Mouse (Mus musculus) right cerebral cortex, postnatal 36 days (tissue): Measurements from ENCODE around the gene Slc35e4.
"Not testable (repeated sequence)": the region's sequence is repeated elsewhere in the genome, so short reads cannot be mapped to it uniquely, and the experiment has no call there.

Source experiments
- DNase-seq, 2 experiments: peaks; one replicate each; pipeline ENCODE4 v3.0.0; 2022; ENCODE audit warnings: low spot score in 2 of 2, mixed read lengths in 1 of 2

Gene Slc35e4

DNA sequence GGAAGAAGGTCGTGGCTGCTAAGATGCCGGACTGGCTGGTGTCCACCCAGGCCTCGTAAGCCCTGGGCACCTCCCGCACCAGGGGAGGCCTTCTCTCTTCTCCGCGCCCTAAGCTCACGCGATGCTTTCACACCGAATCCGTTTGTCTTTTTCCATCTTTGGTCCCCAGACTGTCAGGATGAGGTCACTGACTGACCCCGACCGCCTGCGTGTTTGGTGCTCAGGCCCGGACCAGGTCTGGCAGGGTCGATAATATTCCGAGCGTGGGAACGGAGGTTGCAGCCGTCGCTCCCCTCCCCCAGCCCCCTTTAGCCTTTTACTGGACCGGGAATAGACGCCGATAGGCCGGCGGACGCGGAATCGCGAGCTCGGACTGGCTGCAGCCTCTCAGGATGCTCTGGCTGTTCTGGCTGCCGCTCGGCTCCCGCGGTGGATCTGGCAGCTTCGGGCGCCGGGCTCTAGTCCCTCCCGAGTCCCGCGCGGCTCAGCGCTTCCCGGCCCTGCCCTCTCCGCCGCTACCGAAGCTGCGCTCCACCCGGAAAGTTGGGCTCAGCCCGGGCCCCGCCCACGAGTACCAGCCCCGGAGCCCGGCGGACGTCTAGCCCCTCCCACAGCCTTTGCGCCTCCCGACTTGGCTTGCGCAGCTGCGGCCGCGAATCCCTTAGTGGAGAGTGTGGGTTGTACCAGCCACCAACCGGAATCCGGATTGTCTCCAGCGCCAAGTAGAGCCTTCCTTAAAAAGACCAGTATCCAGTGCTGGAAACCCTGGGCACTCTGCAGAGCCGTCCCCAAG lies 952 bp downstream of the Slc35e4 start:
- peak; percentile 92 to 95 for DNase-seq

DNA sequence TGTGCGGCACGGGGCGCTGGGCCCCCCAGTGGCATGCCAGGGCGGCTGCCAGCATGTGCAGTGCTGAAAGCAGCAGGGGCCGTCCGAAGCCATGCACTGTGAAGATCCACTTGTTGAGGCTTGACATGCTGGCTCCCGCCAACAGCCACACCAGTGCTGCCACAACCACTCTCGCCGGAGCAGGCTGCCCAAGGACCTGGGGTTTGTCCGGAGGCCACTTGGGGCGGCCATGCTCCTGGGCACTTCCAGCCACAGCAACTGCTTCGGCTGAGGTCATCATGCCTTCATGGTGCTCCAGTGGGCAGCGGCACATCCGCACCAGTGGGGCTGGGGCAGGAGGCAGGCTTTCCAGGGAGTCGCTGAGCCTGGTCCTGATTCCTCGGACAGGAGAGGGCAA lies 1.6 kb downstream of the Slc35e4 start:
- DNase-seq: peak in 1 of 2 experiments; percentile 22

DNA sequence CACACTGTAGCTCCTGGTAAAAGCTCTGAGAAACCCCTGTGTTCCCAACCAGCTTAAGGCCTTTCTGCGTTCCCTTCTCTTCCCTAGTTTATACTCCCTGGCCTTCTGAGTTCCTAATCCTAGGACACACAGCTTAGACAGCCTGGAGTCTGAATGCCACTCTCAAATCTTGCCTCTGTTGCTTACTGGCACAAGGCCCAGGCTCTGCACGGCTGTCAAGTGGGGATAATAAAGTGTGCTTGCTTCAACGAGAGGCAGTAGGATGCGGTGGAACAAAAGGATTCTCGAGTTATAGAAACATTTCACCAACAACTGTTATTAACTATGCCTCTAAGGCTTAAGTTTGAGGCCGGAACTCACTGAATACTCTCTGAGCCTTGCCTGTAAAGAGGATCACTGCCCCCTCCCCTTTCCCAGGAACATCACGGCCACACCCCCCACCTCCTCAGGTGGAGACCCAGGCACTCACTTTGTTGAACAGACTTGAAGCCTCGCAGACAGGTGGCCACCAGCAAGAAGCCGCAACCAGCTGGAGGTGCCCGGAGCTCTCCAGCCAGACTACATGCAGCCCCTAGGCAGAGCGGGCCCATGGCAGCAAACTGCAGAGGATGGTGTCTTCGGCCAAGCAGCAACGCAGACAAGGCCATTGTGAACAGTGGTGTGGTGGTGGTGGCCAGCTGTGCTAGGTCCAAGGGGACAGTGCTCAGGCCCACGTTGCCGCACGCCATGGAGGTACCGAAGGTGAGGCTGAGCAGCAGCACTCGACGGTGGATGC lies 2.2 kb downstream of the Slc35e4 start:
- DNase-seq: peak in 1 of 2 experiments; percentile 39

DNA sequence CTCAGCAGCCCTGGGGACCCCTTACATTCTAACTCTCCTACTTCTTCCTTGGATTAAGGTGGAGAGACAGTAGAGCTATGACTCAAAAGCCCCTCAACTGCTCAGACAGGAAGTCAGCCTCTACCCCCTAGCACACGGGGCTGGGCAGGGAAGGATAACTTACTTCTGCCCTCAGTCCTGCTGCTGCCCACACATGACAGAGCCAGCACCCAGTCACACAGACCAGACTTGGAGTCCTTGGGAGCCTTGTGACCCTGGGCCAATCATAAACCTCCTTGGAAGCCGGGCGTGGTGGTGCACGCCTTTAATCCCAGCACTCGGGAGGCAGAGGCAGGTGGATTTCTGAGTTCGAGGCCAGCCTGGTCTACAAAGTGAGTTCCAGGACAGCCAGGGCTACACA lies 3.0 kb downstream of the Slc35e4 start:
- not testable (repeated sequence) for DNase-seq

DNA sequence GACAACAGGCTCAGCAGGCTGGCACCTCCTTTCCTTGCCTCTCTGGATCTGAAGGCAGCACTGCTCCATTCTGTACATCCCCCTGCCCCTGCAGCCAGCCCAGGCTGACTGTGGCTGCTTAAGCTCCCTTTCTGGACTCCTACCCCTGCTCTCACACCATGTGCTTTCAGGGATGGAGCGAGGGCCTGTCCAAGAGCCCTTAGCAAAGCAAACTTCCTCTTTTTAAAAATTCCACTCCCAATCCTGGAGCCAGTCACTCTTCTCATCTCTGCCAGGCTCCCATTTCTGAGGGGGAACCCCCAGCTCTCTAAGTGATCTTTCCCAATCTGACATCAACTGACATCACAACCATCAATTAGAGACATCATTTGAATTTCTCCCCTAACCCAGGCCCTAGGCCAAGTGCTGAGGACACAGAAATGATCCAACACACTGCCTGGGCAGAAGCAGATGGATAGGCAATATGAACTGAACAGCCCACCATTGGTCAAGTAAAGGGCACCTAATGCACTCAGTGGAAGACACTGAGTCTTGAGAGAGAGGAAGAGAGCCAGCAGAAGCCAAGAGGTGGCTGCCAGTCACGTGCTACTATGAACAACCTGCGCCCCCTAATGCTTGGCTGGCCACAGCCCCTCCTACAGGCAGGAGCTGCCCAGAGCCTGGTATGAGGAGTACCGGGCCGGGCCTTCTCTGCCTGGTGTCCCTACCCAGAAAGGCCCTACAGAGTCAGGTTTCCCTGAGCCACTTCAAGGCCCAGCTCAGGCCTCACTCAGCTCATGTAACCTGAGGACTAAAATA lies 3.8 kb downstream of the Slc35e4 start:
- DNase-seq: no peak

DNA sequence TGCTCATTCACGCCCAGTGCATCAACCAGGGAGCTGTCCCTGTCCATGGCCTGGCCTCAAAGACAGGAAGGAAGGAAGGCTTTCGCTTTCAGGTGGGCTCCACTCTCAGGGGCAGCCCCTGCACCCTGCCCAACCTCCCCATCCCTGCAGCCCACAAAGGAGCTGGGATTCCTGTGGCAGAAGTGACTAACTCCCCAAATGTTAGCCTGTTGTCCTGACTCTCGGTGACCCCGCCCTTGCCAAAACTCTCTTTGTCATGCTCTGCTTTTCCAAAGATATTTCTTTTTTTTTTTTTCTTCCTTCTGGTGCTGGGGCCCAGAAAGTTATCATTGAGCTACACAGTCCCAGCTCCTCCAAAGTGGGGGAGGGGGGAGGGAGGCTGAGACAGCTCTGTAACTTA lies 5.2 kb downstream of the Slc35e4 start:
- no peak for DNase-seq

DNA sequence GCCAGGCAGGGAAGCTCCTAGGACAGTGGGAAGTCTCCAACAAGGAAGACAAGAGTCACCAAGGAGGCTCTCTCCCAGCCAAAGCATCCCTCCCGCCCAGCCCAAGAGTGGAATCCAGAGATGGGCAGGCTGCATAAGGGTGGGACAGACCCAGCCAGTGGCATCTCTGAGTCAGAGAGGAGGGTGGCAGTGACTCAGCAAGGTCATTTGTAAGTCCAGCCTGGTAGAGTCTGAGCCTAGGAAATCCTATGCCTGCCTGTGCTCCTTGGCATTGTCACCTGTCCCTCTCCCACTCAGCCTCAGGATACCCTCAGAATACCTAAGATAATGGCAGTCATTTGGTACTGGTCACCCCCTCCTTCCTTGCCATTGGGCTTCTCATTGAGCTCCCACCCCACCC lies 9.0 kb downstream of the Slc35e4 start:
- DNase-seq: no peak

DNA sequence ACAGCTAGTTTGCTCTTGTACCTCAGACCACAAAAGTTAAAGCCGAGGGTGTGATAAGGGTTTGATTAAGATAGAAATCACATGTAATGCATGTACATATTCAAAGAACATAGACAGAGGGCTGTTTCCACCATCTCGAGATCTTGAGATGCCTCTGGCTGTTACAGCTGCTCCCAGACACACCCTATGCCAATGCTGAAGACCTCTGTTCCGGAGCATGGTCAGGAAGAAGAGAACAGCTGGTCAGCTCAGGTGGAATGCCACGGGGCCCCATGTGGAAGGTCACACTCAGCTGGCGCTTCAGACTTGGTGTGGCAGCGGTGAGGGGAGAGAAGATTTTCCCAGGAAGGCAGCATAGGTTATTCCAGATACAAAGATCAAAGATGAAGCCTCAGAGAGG lies 9.8 kb downstream of the Slc35e4 start:
- DNase-seq: no peak

DNA sequence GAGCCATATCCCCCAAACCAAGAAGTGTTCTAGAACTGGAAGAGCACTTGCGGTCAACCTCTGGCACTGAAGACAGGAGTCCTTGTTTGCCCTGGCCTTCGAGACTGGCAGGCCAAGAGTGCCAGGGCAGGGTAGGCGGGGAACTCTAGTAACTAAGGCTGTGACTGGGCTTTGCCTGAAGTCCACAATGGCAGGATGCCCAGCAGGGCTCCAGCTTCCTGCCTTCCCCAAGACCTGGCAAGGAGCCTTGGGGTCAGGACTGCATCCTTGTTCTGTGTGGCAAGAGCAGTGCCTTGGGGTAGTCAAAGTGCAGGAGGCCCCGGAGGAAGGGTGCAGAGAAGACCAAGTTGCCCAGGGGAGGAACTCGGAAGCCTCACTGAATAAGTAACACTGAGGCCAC lies 11.4 kb downstream of the Slc35e4 start:
- DNase-seq: peak; percentile 48 to 59

DNA sequence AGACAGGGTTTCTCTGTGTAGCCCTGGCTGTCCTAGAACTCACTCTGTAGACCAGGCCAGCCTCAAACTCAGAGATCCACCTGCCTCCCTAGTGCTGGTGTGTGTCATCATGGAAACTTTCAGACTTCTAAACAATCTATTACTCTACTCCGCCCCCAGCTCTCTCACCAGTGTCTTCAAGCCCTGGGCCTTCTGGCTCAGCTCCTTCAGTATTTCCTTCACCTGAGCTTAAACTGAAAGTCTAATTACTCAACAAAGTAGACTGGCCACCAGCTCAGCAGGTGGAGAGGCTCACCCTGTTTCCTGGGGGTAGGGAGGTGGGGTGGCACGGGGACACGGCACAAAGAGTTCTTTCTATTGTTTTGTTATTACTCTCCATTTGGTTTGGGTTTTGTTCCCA lies 11.9 kb downstream of the Slc35e4 start:
- DNase-seq: no peak

DNA sequence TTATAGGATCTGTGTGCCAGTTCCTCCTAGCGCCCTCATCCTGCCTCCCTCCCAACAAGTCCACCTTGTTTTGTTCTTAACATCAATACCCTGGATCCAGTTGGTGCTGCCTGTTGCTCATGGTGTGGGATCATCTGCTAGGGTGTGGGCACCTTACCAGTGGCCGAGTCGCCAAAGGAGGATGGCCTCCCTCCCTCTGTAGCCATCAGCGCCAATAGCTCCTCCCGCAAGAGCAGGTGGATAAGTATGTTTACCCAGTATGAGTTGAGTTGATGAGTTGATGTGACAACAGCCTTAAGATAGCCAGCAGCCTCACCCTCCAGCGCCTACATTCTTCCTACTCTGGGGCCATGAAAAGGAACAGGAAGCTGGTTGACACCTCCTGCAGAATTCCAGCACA lies 14.2 kb downstream of the Slc35e4 start:
- no peak for DNase-seq

DNA sequence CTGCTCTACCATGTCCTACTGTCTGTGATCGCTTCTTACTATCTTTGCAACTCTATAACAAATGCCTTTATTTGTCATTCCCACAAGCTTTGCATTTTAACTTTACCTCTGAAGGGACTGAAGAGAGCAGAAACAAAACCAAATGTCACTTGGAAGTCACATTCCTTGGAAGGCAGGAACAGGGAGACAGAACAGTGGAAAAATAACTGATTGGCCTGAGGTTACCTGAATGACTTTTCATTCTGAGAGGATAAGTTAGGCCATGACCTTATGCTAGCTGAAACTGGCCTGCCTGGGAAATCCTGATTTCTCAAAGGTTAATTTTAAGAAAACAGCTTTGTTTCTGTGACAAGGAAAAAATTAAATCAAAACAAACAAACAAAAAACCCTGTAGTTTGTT lies 18.5 kb downstream of the Slc35e4 start:
- no peak for DNase-seq

DNA sequence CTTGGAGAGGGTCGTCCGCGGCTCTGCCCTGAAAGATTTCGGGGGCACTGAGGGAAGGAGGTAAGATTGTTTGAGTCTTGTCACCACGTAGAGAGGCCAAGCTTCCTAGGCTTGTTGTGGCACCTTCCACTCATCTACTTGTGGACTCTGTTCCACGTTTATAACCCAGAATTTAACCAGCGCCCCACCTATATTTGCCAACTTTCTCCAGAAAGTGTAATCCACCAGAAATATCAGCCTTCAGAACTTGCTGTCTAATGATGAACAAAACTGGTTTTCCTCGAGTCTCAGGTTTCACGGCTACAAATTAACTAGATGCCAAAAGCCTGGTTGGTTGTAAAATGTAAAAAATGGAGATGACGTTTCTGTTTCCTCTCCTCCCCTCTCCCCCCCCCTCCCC lies 19.0 kb downstream of the Slc35e4 start:
- DNase-seq: no peak

DNA sequence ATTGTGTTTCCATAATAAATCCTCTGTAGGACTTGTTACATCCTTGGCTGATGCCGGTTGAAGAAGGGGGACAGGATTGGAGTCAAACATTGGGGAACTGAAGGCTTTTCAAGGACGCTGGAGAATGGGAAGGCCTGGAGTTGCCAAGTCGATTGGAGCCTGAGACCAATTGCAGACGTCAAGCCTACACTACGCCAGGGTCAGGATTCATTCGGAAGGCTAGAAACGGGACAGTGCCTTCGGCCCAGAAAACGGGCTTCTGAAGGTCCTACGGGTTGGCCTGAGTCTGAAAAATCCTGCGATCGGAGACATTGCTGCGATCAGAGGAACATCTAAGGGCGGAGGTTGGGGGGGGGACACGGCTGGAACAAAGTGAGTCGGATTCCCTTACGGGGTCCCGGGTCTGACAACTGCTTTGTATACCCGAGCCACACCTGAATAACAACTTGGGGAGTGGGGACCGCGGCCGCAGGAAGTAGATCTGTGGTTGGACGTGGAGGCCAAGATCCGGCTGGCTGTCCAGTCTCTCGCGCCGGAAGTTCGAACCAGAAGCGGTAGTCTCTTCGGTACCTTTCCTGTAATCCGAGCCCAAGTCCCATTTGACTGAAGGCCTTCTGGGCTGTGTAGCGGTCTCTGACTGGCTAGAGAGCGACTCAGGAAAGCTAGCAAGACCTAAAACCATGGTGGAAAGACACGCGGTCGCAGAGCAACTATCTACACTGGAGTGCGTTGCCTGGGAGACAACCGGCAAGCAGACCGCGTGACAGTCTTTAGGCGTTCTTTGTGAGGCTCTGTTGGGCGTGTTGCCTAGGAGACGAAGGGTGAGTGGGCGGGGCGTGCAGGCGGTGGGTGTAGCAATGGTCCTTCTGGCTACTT lies 19.8 kb downstream of the Slc35e4 start, which contains the start of the genes 4921536K21Rik and Dusp18:
TSS of gene 4921536K21Rik (minus strand) at position 693 of the 876 bp plus-strand sequence.
TSS of gene Dusp18 (plus strand) at position 835 of the 876 bp plus-strand sequence.
- peak; percentile 97 to 98 for DNase-seq

DNA sequence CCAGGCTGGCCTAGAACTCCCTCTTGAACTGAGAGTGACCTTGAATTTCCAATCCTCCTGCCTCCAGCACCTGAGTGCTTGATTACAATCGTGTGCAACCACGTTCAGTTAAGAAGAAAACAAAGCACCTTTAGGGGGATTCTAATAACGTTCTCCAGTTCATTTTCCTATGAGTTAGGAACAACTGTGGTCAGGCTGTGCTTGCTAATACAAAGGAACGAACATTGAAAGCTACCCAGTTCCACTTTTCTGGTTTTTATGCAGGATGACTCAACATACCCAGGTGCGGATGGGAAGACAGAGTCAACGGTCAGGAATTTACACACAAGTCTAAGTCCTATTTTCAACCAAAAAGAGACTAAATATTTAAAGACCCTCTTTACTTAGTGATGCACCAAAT lies 20.5 kb downstream of the Slc35e4 start:
- no peak for DNase-seq

DNA sequence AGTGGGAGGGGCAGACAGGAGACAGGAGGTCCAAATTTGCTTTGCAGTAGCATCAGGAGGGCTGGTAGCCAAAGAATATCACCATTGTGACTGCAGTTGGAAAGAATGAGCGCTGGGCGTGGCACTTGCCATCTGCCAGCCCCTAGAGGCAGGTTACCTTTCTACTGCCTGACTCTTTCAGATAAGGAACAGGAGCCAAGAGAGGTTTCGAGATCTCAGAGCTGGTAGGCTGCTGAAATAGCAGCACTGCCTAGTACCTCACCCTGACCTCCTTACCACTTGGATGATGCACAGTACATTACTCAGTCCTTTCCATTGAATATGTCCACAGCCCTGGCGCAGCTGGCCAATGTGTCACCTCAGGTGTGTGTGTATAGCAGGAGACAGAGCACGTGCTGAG lies 27.1 kb downstream of the Slc35e4 start:
- no peak for DNase-seq

DNA sequence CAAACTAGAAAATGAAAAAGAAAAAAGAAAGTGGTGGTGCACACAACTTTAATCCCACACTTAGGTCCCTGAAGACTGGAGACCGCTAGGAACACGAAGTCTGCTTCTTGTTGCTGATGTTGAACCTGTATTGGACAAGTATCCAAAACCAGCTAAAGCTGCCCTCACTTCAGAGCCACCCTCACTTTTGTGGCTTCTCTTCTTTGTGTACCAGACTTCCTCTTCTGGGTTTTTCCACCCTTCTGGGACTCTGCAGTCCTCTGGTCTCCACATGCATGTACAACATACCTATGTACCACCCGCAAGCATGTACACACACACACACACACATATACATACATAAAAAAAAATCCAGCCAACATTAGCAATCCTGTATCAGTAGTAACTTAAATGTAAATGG lies 30.8 kb downstream of the Slc35e4 start:
- DNase-seq: no peak

DNA sequence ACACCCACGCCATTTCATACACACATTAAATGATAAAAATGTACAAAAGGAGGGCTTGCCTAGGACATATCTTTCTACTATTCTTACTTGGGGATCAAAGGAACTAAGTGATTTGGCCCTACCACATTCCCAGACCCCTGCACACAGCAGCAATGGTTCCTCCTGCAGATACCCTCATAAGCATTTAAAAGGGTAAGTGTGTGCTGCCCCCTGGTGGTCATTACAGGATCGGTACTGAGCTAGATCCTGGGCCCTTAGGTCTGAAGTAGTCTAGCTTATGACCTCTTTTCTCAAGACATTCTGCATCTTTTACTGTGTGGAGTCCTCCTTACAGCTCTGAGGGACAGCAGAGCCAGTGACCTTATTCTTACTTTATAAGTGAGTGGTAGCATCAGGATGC lies 34.6 kb downstream of the Slc35e4 start:
- peak; percentile 38 to 64 for DNase-seq

DNA sequence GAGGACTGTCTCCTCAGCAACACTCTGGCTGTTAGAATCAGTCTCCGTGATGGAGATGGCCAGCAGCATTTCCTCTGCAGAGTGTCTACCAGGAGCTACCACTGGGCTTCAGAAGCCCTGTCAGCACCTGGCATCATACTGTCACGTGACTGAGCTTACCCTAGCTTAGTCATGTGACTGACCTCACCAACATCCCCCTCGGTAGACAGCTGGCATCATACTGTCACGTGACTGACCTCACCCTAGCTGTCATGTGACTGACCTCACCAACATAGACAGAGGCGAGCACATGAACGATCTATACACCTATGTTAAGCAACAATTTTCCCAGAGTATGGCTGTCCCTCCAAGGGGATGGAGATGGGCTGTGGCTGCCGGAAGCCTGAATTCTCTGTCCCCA lies 35.8 kb downstream of the Slc35e4 start:
- no peak for DNase-seq

DNA sequence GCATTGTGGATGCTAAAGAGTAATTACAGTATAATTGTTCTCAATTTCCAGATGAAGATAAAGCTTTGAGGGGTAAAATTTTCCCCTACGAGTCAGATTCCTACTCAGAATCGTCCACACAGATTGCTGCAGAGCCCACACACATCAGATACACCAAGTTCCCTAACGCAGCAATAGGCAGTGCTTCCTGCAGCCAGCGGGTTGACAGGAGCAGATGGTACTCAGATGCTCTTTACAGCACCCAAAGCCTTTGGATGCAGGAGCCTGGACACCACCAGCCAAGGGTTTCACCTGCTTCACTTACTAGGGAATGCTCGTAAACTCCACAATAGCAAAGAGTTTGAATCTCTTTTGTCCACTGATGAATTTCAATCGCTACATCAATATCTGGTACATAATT lies 38.0 kb downstream of the Slc35e4 start:
- no peak for DNase-seq

DNA sequence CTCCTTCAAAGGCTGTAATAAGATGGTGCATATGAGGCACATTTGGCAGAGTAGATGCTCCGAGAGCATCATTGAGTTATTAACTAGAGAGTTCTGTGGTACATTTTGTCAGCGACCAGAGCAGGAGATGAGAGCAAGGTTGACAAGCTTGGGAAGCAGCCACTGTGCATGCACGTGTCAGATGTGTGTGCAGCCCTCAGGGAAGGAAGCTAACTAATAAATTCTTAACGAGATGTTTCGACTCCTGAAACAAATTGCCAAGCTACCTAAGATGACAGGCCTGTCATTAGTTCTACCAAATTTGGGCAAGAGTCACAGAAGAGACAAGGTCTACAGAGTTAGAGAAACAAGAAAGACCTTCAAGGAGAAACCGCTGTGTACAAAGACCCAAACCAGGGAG lies 50.1 kb downstream of the Slc35e4 start:
- no peak for DNase-seq
